Comparison of ENCODE assay signal across 21 mouse cellular contexts in the genomic region with DNA sequence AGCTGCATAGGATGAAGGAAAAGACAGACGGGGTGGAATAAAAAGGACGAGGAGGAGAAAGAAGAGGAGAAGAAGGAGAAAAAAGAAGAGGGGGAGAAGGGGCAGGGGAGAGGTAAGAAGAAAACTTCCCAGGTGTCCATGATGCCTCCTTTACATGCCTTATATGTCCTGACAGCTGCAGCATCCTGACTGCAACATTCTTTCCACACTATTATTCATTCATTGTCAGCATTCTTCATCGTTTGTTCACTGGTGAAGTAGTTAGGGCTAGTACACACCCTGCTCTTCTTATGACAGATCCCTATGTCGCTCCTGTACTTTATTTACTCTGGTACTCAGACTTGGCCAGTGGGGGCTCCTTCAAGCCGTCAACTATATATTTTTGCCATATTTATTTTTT.
DNase-seq lines count a peak whose midpoint lies in the region; ATAC-seq and TF ChIP-seq lines count a peak whose summit lies in the region.
"Had no signal": no experiment of that assay in that cellular context is flagged by ENCODE, and none has a peak within 500 bp of the region (broad histone marks: within the 10 kb centered on the region; RNA-seq: fewer than 3 reads in every experiment).

No protein-coding gene starts in this region.

- peak; percentile 65 for DNase-seq in 3T3-L1 (ENCODE audit: low read depth, low spot score)
- no peak for DNase-seq in thymus, postnatal 0 days (ENCODE audit: low spot score)
- DNase-seq: adrenal gland, adult 2 months; adrenal gland, postnatal 10 days; adrenal gland, postnatal 25 days; B cell, adult 2 months; cerebellum, adult 11 months; cerebellum, adult 18-20 months; cerebellum, adult 8-10 months; cerebellum, adult 9-11 months; cerebellum, postnatal 14 days; cerebellum, postnatal 36 days; embryo, embryonic 11 days; forebrain, postnatal 0 days had no signal

- H3K36me3 ChIP-seq in C2C12 (ENCODE audit: control insufficient read depth, insufficient read depth) (no peaks in the 10 kb centered on the region), myocyte (ENCODE audit: control insufficient read depth, insufficient read depth) (no peaks in the 10 kb centered on the region)
- H3K36me3 ChIP-seq: embryonic facial prominence, embryonic 13.5 days; embryonic facial prominence, embryonic 15.5 days; forebrain, embryonic 15.5 days had no signal

- TF ChIP-seq POLR2A in myocyte (IDR thresholded peaks at IDR 0.05; ENCODE audit: insufficient read length, low read depth) = no peak

- H3K4me2 ChIP-seq in myocyte (ENCODE audit: low read depth) = peak overlapping the region; percentile 88
- H3K4me2 ChIP-seq: embryonic facial prominence, embryonic 13.5 days; embryonic facial prominence, embryonic 15.5 days; forebrain, embryonic 13.5 days; forebrain, embryonic 15.5 days had no signal

- H3ac ChIP-seq in C2C12 (ENCODE audit: control insufficient read depth, insufficient read length, low read depth) (no peak overlapping the region), myocyte (ENCODE audit: control insufficient read depth, insufficient read length) (no peak overlapping the region)

- H3K79me3 ChIP-seq in C2C12 (ENCODE audit: low read depth) = no peaks in the 10 kb centered on the region

- ATAC-seq in frontal cortex, adult (ENCODE audit: low TSS enrichment) = no peak
- ATAC-seq: forebrain, embryonic 13.5 days; forebrain, embryonic 15.5 days; forebrain, postnatal 0 days had no signal

- no peaks in the 10 kb centered on the region for H3K27me3 ChIP-seq in C2C12 (ENCODE audit: control insufficient read depth, insufficient read depth, insufficient read length)
- no peaks in the 10 kb centered on the region for H3K27me3 ChIP-seq in myocyte (ENCODE audit: control insufficient read depth, insufficient read depth, insufficient read length)
- H3K27me3 ChIP-seq: embryonic facial prominence, embryonic 13.5 days; embryonic facial prominence, embryonic 15.5 days; forebrain, embryonic 13.5 days; forebrain, embryonic 15.5 days had no signal

- H3K79me2 ChIP-seq in C2C12 (ENCODE audit: control insufficient read depth, insufficient read depth) = no peaks in the 10 kb centered on the region
- no peaks in the 10 kb centered on the region for H3K79me2 ChIP-seq in myocyte (ENCODE audit: control insufficient read depth, insufficient read depth)

- no peak overlapping the region for H3K4me3 ChIP-seq in C2C12 (ENCODE audit: insufficient read depth, poor library complexity, severe bottlenecking)
- no peak overlapping the region for H3K4me3 ChIP-seq in myocyte
- H3K4me3 ChIP-seq: embryonic facial prominence, embryonic 13.5 days; embryonic facial prominence, embryonic 15.5 days; forebrain, embryonic 13.5 days; forebrain, embryonic 15.5 days had no signal

- TF ChIP-seq CTCF in C2C12 (IDR thresholded peaks at IDR 0.05; ENCODE audit: control insufficient read depth, insufficient read depth, insufficient read length) = no peak

TF ChIP-seq in C2C12, 6 proteins besides CTCF, POLR2A, EP300 and RAD21:
- TF ChIP-seq USF1 (IDR thresholded peaks at IDR 0.05; ENCODE audit: low read depth) (no peak), MYOD1 (IDR thresholded peaks at IDR 0.05; ENCODE audit: control insufficient read depth, insufficient read length, low read depth) (peak; percentile 76)

TF ChIP-seq in myocyte, 11 proteins besides CTCF, POLR2A, EP300 and RAD21:
- TF ChIP-seq TCF12 (IDR thresholded peaks at IDR 0.05; ENCODE audit: insufficient read depth, poor library complexity, severe bottlenecking) = no peak
- no peak for TF ChIP-seq E2F4 (IDR thresholded peaks at IDR 0.05; ENCODE audit: insufficient read depth)
- peak in 2 of 3 experiments; percentile 10 to 58 for TF ChIP-seq MYOD1 (IDR thresholded peaks at IDR 0.05; ENCODE audit: control insufficient read depth in 1 of 3, insufficient read length in 2 of 3, low read depth in 2 of 3)
- no peak for TF ChIP-seq TCF3 (IDR thresholded peaks at IDR 0.05; ENCODE audit: insufficient read length, low read depth)
- no peak for TF ChIP-seq REST (IDR thresholded peaks at IDR 0.05; ENCODE audit: insufficient read depth, insufficient read length)
